ENCODE assay signal across 8 mouse cellular contexts in the genomic region with DNA sequence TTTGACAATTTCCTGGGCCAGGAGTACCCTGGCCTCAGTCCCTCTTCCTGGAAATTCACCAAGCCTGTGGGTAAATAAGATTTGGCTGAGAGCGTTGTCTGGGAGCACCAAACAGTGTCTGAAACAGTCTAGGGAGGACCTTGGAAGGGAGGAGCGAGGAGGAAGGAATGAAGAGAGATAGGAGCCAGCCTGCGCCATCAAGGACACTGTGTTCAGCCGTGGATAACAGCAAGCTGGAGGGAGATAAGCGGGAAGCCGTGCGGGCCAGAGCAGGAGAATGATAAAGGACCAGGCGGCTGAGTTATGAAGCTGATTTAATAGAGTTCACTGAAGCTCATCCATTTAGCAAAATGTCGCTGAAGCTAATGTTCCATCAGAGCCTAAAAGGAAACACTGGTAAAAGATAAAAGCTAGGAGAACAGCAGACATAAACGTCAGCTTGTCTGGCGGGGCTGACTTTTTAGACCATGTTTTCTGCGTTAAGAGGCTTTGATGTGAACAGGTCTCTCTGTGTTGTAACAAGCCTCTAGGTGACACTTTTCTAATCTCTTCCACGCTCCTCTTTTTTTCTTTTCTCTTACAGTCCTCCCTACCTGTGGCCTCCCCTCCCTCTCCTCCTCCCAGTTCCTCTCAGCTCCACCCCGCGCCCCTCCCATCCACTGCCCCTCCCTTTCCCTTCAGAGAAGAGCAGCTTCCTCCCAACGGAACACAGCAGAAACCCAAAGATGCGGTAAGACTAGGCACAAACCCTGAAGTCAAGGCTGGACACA. TPM values are rescaled to one million over a fixed set of nuclear protein-coding genes. Genes with fewer than 3 reads are reported as not detected.
DNase-seq lines count a peak whose midpoint lies in the region; ATAC-seq lines count a peak whose summit lies in the region.

No protein-coding gene starts in this region.

- peak overlapping the region; percentile 44; the same call in 1 of the 2 replicates for H3K9ac ChIP-seq in embryonic facial prominence, embryonic 11.5 days (replicated peaks; ENCODE audit: low read length)
- no peak overlapping the region for H3K9ac ChIP-seq in stomach, embryonic 15.5 days

- no peak overlapping the region for H3K27ac ChIP-seq in embryonic facial prominence, embryonic 11.5 days (replicated peaks; ENCODE audit: low read depth, low read length)
- no peak overlapping the region for H3K27ac ChIP-seq in stomach, embryonic 15.5 days

- H3K36me3 ChIP-seq in embryonic facial prominence, embryonic 11.5 days (replicated peaks; ENCODE audit: control insufficient read depth, insufficient read depth, low read depth, low read length): no peaks in the 10 kb centered on the region
- H3K36me3 ChIP-seq in megakaryocyte, embryonic 14.5 days (replicated peaks; ENCODE audit: low read length): no peaks in the 10 kb centered on the region
- no peaks in the 10 kb centered on the region for H3K36me3 ChIP-seq in stomach, embryonic 15.5 days

- ATAC-seq in embryonic facial prominence, embryonic 11.5 days (replicated peaks; ENCODE audit: insufficient number of reproducible peaks, low FRiP score, low TSS enrichment, low read depth): 0 out of 2 replicates have a peak, but pooled peaks have one; percentile 27
- peak; percentile 60; the same call in 1 of the 2 replicates for ATAC-seq in stomach, embryonic 15.5 days (ENCODE audit: insufficient read depth, low FRiP score, low read depth)

- no peaks in the 10 kb centered on the region for H3K4me1 ChIP-seq in embryonic facial prominence, embryonic 11.5 days (ENCODE audit: control insufficient read depth, insufficient read depth, low read length)
- H3K4me1 ChIP-seq in megakaryocyte, embryonic 14.5 days: peaks cover 60% of the 10 kb centered on the region
- H3K4me1 ChIP-seq in stomach, embryonic 15.5 days: peaks cover 8% of the 10 kb centered on the region

- peak overlapping the region; percentile 26 for H3K4me3 ChIP-seq in embryonic facial prominence, embryonic 11.5 days (ENCODE audit: low read depth, low read length)
- H3K4me3 ChIP-seq in megakaryocyte, embryonic 14.5 days (replicated peaks): peak overlapping the region; percentile 86
- peak overlapping the region; percentile 31 for H3K4me3 ChIP-seq in stomach, embryonic 15.5 days (replicated peaks)

- WGBS in embryonic facial prominence, embryonic 11.5 days: 29% methylated on average over 17 of the region's 17 CpGs
- 9% methylated on average over 17 of the region's 17 CpGs for WGBS in stomach, embryonic 15.5 days

- intact Hi-C loops in heart, postnatal 10 days (cut with DNase I): loop anchor here (2.0 kb wide), 1 partner anchor 54 kb away; the partner anchor contains the start of gene Pcnx
- intact Hi-C loops in left cerebral cortex, postnatal 25 days (cut with DNase I): no loop called here

- no peaks in the 10 kb centered on the region for H3K27me3 ChIP-seq in embryonic facial prominence, embryonic 11.5 days (ENCODE audit: control insufficient read depth, insufficient read depth, low read length)
- peaks cover 5% of the 10 kb centered on the region for H3K27me3 ChIP-seq in megakaryocyte, embryonic 14.5 days (replicated peaks)
- H3K27me3 ChIP-seq in stomach, embryonic 15.5 days (replicated peaks): no peaks in the 10 kb centered on the region

- peak overlapping the region; percentile 48 for H3K4me2 ChIP-seq in embryonic facial prominence, embryonic 11.5 days (ENCODE audit: low read depth, low read length)
- peak overlapping the region; percentile 66 for H3K4me2 ChIP-seq in stomach, embryonic 15.5 days

- DNase-seq in CD4-positive helper T cell, adult 2 months (ENCODE audit: low read depth, low spot score): peak; percentile 65
- DNase-seq in adrenal gland, adult 18-20 months (ENCODE audit: low spot score in 2 of 2): peak; percentile 31 to 51
- peak; percentile 63 for DNase-seq in embryonic facial prominence, embryonic 11.5 days (ENCODE audit: low spot score)
- peak; percentile 51 to 55 for DNase-seq in heart, postnatal 10 days
- peak; percentile 78 to 82 for DNase-seq in kidney, postnatal 25 days
- no peak for DNase-seq in left cerebral cortex, postnatal 25 days (ENCODE audit: low spot score in 2 of 2)

- H3K9me3 ChIP-seq in embryonic facial prominence, embryonic 11.5 days (replicated peaks; ENCODE audit: control insufficient read depth, low read length): no peaks in the 10 kb centered on the region
- H3K9me3 ChIP-seq in megakaryocyte, embryonic 14.5 days: peaks cover 11% of the 10 kb centered on the region
- no peaks in the 10 kb centered on the region for H3K9me3 ChIP-seq in stomach, embryonic 15.5 days

RNA-seq across cellular contexts. Expression of gene Map3k9, which starts 26.0 kb away (rescaled TPM):
- total RNA-seq in adrenal gland, adult 18-20 months (2021): 1 to 10 TPM in 1 of 2 experiments, under 1 TPM in 1; 0.89 to 2.8 TPM
- polyA plus RNA-seq in embryonic facial prominence, embryonic 11.5 days (2014; fragmentation: Nextera tagmentation; extraction: Ambion mirVana): 1.3 and 1.4 TPM in 2 replicates
- under 1 TPM; 0.26 to 0.45 TPM for total RNA-seq in heart, postnatal 10 days (2021)
- 0.48 TPM in 1 of 2 replicates, not detected in the other for polyA plus RNA-seq in megakaryocyte, embryonic 14.5 days (2012; ENCODE audit: insufficient read depth, low replicate concordance)
- polyA plus RNA-seq in stomach, embryonic 15.5 days (2015; fragmentation: Nextera tagmentation; extraction: Ambion mirVana): 2.6 and 3.1 TPM in 2 replicates
- 10 to 100 TPM; 57.9 to 62.6 TPM for total RNA-seq in left cerebral cortex, postnatal 25 days (2021)

RNA-seq across cellular contexts. Expression of gene Pcnx, which starts 52.9 kb away (rescaled TPM):
- 10 to 100 TPM; 56.9 to 59.2 TPM for total RNA-seq in adrenal gland, adult 18-20 months (2021)
- polyA plus RNA-seq in embryonic facial prominence, embryonic 11.5 days (2014; fragmentation: Nextera tagmentation; extraction: Ambion mirVana): 13.3 and 15.6 TPM in 2 replicates
- total RNA-seq in heart, postnatal 10 days (2021): 10 to 100 TPM; 79.2 to 79.6 TPM
- polyA plus RNA-seq in megakaryocyte, embryonic 14.5 days (2012; ENCODE audit: insufficient read depth, low replicate concordance): 8.0 and 11.5 TPM in 2 replicates
- 8.2 and 9.4 TPM in 2 replicates for polyA plus RNA-seq in stomach, embryonic 15.5 days (2015; fragmentation: Nextera tagmentation; extraction: Ambion mirVana)
- 10 to 100 TPM; 91.5 to 99.8 TPM for total RNA-seq in left cerebral cortex, postnatal 25 days (2021)

Comparison
In these comparisons a context has a peak if more than half of its experiments do, and no peak if none do; other contexts are left out.
1. DNase-seq: peak in CD4-positive helper T cell, adult 2 months (single experiment), adrenal gland, adult 18-20 months (2 of 2), embryonic facial prominence, embryonic 11.5 days (single experiment), heart, postnatal 10 days (2 of 2) and kidney, postnatal 25 days (2 of 2); none in left cerebral cortex, postnatal 25 days (0 of 2).
2. H3K4me3 ChIP-seq: peak in every context shown above with its lines; median percentile 86 in megakaryocyte, embryonic 14.5 days; 31 in stomach, embryonic 15.5 days; 26 in embryonic facial prominence, embryonic 11.5 days.
3. RNA of gene Map3k9, which starts 26.0 kb away (total RNA-seq): 57.9 to 62.6 TPM in left cerebral cortex, postnatal 25 days; 0.89 to 2.8 TPM in adrenal gland, adult 18-20 months and 0.26 to 0.45 TPM in heart, postnatal 10 days; every median in the first group is over 10 times any median in the second.